Mouse (Mus musculus): ENCODE measurements at regions not wholly inside any gene's neighbourhood (a gene's known extent, or its start where the extent isn't known, plus 50 kb on each side); places are given as distances from the start of the nearest gene placed in this dataset.

DNA sequence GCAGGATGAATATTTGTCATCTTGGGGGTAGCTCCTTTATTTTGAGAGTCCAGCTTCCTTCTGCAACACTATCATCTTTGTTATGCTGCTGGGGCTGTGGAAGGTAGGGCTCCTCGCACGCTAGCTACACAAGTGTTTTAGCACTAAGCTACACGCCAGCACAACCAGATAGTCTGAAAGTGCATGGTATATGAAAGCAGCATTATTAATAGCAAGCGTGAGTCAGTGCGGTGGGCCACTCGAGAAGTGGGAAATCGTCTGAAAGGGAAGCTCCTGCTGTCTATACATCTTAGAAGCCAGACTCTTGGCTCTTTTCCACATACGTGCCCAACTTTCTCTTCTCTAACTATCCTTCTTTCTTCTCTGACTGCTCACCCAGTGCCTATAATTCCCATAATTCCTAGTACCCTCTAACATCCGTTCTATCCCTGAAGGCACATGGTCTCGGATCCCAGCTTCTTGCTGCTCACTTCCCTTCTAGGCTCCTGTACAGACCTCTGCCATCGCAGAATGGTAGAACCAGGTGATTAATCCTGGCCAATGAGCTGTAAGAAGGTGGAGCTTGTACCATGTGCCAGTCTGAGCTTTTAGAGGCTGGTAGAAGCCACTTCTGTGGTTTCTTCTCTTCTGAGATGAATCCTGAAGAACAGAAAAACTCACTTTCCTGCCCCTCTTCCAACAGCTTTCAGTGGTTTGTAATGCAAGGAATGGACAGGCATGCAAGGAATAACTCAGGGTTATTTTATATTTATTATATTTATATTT, 55.5 kb downstream of the E030025P04Rik start:
- H3K27me3 ChIP-seq (replicated peaks; ENCODE audit: control insufficient read depth, insufficient read depth, low read length), result no peaks in the 10 kb centered on the region
- WGBS, result 80% methylated on average over 11 of the region's 11 CpGs

DNA sequence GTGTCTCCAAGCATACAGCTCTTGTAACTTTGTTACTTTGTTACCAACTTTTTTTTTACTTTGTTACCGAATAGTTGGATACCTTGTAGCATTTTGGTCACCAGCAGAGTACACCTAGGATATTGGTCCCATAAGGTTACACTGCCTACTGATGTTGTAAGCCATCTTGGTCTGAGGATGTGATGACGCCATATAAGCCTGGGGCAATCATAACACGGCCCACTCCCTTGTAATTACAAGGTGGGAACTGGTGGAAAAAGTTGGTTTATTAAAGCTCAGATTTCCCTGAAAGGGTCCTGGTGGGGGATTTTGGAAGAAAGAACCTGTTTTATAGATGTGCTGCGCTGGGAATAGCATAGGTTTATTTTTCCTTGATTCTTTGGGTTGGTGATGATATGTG, 62.2 kb downstream of the E030025P04Rik start:
- H3K27me3 ChIP-seq (replicated peaks; ENCODE audit: control insufficient read depth, insufficient read depth, low read length), result no peaks in the 10 kb centered on the region
- ATAC-seq, result no peak

More for the DNA sequence above, 55.5 kb downstream of the E030025P04Rik start:
- Histone ChIP-seq H3K27ac (ENCODE audit: low read length) (no peak overlapping the region), H3K9ac (replicated peaks; ENCODE audit: low read depth, low read length) (no peak overlapping the region), H3K9me3 (ENCODE audit: control insufficient read depth, low read length) (no peaks in the 10 kb centered on the region), H3K4me3 (replicated peaks; ENCODE audit: low read length) (no peak overlapping the region), H3K4me1 (replicated peaks; ENCODE audit: control insufficient read depth, insufficient read depth, low read length) (no peaks in the 10 kb centered on the region), H3K36me3 (ENCODE audit: control insufficient read depth, insufficient read depth) (no peaks in the 10 kb centered on the region), H3K4me2 (ENCODE audit: low read length) (no peak overlapping the region)
- ATAC-seq, result no peak

DNA sequence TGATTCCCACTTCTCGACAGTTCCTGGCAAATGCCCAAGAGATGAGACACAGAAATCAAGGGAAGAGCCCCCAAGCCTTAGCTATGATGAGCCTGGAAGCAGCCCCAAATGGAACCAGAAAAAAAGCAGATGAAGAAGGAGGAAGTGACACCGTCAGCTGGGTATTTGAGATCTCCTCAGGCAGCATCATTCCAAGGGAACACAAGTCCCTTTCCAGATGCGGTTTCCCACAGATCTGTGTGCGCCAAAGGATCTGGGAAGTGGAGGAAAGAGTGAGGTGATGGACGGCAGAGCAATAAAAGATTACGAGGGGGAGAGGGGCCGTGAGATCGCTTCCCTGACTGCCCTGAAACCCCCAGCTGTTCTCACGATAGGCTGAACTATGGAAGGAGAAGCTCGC, 62.7 kb downstream of the E030025P04Rik start:
- no peak overlapping the region for H3K27ac ChIP-seq (ENCODE audit: low read length)
- no peaks in the 10 kb centered on the region for H3K36me3 ChIP-seq (ENCODE audit: control insufficient read depth, insufficient read depth)
- H3K4me3 ChIP-seq (replicated peaks; ENCODE audit: low read length), result no peak overlapping the region
- ATAC-seq, result no peak
- no peaks in the 10 kb centered on the region for H3K4me1 ChIP-seq (replicated peaks; ENCODE audit: control insufficient read depth, insufficient read depth, low read length)
- H3K4me2 ChIP-seq (ENCODE audit: low read length), result no peak overlapping the region
- H3K9me3 ChIP-seq (ENCODE audit: control insufficient read depth, low read length), result no peaks in the 10 kb centered on the region
- H3K27me3 ChIP-seq (replicated peaks; ENCODE audit: control insufficient read depth, insufficient read depth, low read length), result no peaks in the 10 kb centered on the region
- H3K9ac ChIP-seq (replicated peaks; ENCODE audit: low read depth, low read length), result no peak overlapping the region
- WGBS, result 80% methylated on average over 10 of the region's 10 CpGs

More for the DNA sequence above, 62.2 kb downstream of the E030025P04Rik start:
- Histone ChIP-seq H3K27ac (ENCODE audit: low read length) (no peak overlapping the region), H3K9ac (replicated peaks; ENCODE audit: low read depth, low read length) (no peak overlapping the region), H3K36me3 (ENCODE audit: control insufficient read depth, insufficient read depth) (no peaks in the 10 kb centered on the region), H3K9me3 (ENCODE audit: control insufficient read depth, low read length) (no peaks in the 10 kb centered on the region), H3K4me1 (replicated peaks; ENCODE audit: control insufficient read depth, insufficient read depth, low read length) (no peaks in the 10 kb centered on the region), H3K4me2 (ENCODE audit: low read length) (no peak overlapping the region), H3K4me3 (replicated peaks; ENCODE audit: low read length) (no peak overlapping the region)
- WGBS, result 94% methylated on average over 4 of the region's 4 CpGs

DNA sequence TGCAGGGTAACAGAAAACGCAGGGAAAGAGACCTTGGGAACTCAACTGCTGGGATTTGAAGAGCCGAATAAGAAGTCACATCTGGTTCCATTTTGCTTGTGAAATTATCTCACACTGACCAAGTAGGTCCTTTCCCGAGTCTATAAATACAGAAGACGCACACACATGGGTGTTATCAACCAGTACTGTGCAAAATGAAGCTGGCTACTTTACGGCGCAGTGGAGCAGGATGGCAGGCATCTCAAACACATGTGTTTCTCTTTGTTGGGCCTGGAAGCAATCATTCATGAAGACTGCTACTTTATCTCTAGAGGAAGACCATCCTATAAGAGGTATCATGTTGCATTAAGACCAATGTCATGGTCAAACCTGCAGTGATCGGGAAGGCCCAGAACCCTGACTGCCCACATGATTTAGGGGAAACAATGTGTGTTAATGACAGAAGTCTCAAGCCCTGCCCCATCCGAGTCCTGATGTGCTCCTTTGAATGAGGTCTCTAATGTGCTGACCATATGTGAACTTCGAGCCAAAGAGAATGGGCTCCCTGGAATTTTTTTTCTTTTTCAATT, 63.2 kb downstream of the E030025P04Rik start:
- H3K4me2 ChIP-seq (ENCODE audit: low read length), result no peak overlapping the region
- no peak overlapping the region for H3K9ac ChIP-seq (replicated peaks; ENCODE audit: low read depth, low read length)
- no peaks in the 10 kb centered on the region for H3K27me3 ChIP-seq (replicated peaks; ENCODE audit: control insufficient read depth, insufficient read depth, low read length)
- H3K36me3 ChIP-seq (ENCODE audit: control insufficient read depth, insufficient read depth), result no peaks in the 10 kb centered on the region
- no peaks in the 10 kb centered on the region for H3K9me3 ChIP-seq (ENCODE audit: control insufficient read depth, low read length)
- H3K27ac ChIP-seq (ENCODE audit: low read length), result no peak overlapping the region
- H3K4me3 ChIP-seq (replicated peaks; ENCODE audit: low read length), result no peak overlapping the region
- no peaks in the 10 kb centered on the region for H3K4me1 ChIP-seq (replicated peaks; ENCODE audit: control insufficient read depth, insufficient read depth, low read length)
- 92% methylated on average over 9 of the region's 9 CpGs for WGBS
- no peak for ATAC-seq

DNA sequence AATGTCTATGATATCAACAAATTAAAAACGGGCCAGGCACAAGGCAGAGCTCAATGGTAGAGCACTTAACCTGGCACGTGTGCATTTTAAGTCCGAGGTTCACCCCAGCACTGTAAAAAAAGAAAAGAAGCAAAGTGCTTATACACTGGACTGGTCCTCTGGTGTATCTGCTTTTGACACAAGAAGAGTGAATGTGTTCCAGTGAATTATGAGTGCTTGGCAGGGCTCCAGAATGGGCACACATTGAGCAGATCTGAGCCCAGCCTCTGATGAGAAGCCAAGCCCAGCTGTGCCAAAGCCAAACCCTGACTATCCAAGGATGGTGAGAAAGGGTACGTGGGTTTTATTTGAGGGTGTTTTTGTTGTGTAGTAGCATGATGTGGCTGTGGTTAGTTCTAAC, 64.7 kb downstream of the E030025P04Rik start:
- H3K36me3 ChIP-seq (ENCODE audit: control insufficient read depth, insufficient read depth), result no peaks in the 10 kb centered on the region
- no peak overlapping the region for H3K27ac ChIP-seq (ENCODE audit: low read length)
- no peaks in the 10 kb centered on the region for H3K27me3 ChIP-seq (replicated peaks; ENCODE audit: control insufficient read depth, insufficient read depth, low read length)
- ATAC-seq, result no peak
- no peak overlapping the region for H3K4me2 ChIP-seq (ENCODE audit: low read length)
- no peaks in the 10 kb centered on the region for H3K4me1 ChIP-seq (replicated peaks; ENCODE audit: control insufficient read depth, insufficient read depth, low read length)
- no peak overlapping the region for H3K9ac ChIP-seq (replicated peaks; ENCODE audit: low read depth, low read length)
- no peaks in the 10 kb centered on the region for H3K9me3 ChIP-seq (ENCODE audit: control insufficient read depth, low read length)
- WGBS, result 65% methylated on average over 4 of the region's 4 CpGs
- no peak overlapping the region for H3K4me3 ChIP-seq (replicated peaks; ENCODE audit: low read length)

DNA sequence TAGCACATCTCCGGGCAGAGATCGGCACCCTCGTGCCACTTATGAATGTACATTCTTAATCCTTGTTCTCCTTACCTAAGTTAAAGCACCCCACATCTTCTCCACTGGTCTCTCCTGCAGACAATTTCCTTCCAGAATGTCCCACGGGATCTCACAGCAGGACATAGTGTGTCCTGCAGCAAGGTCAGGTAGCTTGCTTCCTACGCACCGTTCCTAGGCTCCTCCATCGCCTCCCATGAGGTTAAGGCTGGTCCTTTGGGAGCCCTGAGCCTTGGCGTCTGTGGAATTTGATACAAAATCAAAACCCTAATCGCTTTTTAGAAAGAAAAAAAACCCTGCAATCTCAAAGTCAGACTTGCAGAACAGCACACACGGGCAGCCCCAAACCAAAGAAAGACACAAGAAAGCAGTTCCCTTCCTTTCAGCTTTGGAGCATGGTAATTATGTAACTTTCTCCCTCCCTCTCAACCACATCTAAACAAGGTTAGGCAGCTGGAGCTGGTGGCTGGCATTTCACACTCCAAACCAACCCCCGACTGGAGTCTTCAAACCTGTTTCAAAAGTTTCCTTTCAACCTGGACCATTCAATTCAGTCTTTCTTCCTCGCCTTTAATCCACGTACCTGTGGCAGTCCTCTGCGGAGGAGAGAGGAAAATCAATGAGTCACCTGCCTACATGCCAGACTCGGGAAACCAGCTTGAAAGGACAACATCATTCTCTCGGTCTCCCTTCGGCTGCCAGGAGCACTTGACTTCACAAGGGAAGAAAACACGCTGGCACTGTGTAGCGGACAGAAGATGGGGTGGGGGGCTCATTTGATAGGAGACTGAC, 67.4 kb downstream of the E030025P04Rik start:
- H3K4me3 ChIP-seq (replicated peaks; ENCODE audit: low read length), result no peak overlapping the region
- no peak overlapping the region for H3K9ac ChIP-seq (replicated peaks; ENCODE audit: low read depth, low read length)
- no peak overlapping the region for H3K4me2 ChIP-seq (ENCODE audit: low read length)
- WGBS, result 81% methylated on average over 19 of the region's 19 CpGs
- H3K36me3 ChIP-seq (ENCODE audit: control insufficient read depth, insufficient read depth), result no peaks in the 10 kb centered on the region
- H3K27me3 ChIP-seq (replicated peaks; ENCODE audit: control insufficient read depth, insufficient read depth, low read length), result no peaks in the 10 kb centered on the region
- H3K27ac ChIP-seq (ENCODE audit: low read length), result no peak overlapping the region
- no peaks in the 10 kb centered on the region for H3K4me1 ChIP-seq (replicated peaks; ENCODE audit: control insufficient read depth, insufficient read depth, low read length)
- H3K9me3 ChIP-seq (ENCODE audit: control insufficient read depth, low read length), result no peaks in the 10 kb centered on the region
- ATAC-seq, result no peak

DNA sequence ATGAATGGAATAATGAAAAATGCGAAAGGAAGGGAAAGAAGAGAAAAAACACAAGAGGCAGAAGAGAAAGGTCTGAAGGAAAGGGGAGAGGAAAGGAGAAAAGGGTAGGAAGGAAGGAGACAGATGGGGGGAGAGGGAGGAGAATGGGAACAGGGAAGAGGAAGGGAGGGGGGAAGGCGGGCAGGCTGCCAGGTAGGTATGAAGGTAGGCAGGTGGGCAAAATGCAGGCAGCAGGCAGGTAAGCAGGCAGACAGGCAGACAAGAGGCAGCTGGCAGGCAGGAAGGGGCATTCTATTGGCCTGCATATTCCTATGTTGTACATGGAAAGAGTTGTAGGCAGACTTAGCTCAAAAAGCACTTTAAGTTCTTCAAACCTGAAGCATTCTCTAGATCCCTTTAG, 72.8 kb downstream of the E030025P04Rik start:
- H3K4me3 ChIP-seq (replicated peaks; ENCODE audit: low read length), result no peak overlapping the region
- H3K9me3 ChIP-seq (ENCODE audit: control insufficient read depth, low read length), result no peaks in the 10 kb centered on the region
- H3K4me1 ChIP-seq (replicated peaks; ENCODE audit: control insufficient read depth, insufficient read depth, low read length), result peaks cover 18% of the 10 kb centered on the region
- no peaks in the 10 kb centered on the region for H3K27me3 ChIP-seq (replicated peaks; ENCODE audit: control insufficient read depth, insufficient read depth, low read length)
- no peak overlapping the region for H3K9ac ChIP-seq (replicated peaks; ENCODE audit: low read depth, low read length)
- H3K36me3 ChIP-seq (ENCODE audit: control insufficient read depth, insufficient read depth), result no peaks in the 10 kb centered on the region
- no peak for ATAC-seq
- WGBS, result 46% methylated on average over 2 of the region's 2 CpGs
- H3K27ac ChIP-seq (ENCODE audit: low read length), result no peak overlapping the region
- no peak overlapping the region for H3K4me2 ChIP-seq (ENCODE audit: low read length)

DNA sequence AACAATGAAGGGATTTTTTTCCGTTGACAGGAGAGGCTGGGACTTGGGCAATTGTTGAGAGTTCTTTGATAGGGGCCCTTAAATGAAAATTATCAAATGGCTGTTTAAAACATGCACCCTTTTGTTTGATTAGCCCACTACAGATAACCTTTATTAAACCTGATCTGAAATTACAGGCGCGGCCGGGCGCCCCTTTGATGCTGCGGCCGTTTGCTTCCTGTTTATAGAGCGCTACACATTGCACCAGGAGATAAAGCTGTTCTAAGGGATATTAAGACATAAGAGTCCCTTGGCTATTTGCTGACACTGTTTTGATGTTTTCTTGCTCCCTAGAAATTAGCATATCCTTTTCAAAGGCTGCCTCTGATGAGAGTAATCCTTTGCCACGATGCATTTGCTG, 73.8 kb downstream of the E030025P04Rik start:
- Histone ChIP-seq H3K9me3 (ENCODE audit: control insufficient read depth, low read length) (no peaks in the 10 kb centered on the region), H3K4me2 (ENCODE audit: low read length) (no peak overlapping the region), H3K9ac (replicated peaks; ENCODE audit: low read depth, low read length) (no peak overlapping the region), H3K4me3 (replicated peaks; ENCODE audit: low read length) (no peak overlapping the region), H3K27me3 (replicated peaks; ENCODE audit: control insufficient read depth, insufficient read depth, low read length) (no peaks in the 10 kb centered on the region), H3K4me1 (replicated peaks; ENCODE audit: control insufficient read depth, insufficient read depth, low read length) (peaks cover 18% of the 10 kb centered on the region), H3K36me3 (ENCODE audit: control insufficient read depth, insufficient read depth) (no peaks in the 10 kb centered on the region), H3K27ac (ENCODE audit: low read length) (no peak overlapping the region)
- 44% methylated on average over 9 of the region's 9 CpGs for WGBS
- no peak for ATAC-seq

DNA sequence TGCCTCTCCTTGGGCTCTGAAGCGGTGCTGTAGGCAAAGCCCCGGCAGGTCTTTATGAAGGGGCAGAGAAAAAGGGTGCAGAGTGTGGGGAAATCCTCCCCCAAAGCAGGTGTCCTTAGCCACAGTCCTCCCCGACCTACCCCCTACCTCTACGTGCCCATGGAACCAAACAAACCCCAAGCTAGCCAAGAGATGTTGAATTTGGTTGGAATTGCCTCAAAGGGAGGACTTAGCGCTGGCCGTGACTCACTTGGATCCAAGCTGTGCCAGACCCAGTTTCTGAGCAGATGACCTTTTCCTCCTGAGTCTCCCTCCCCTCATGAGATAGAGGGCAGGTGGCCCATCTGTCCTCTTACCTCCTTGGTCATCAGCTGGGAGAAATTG, 74.9 kb downstream of the E030025P04Rik start:
- 61% methylated on average over 6 of the region's 6 CpGs for WGBS
- Histone ChIP-seq H3K27ac (ENCODE audit: low read length) (no peak overlapping the region), H3K9ac (replicated peaks; ENCODE audit: low read depth, low read length) (no peak overlapping the region), H3K36me3 (ENCODE audit: control insufficient read depth, insufficient read depth) (no peaks in the 10 kb centered on the region), H3K4me1 (replicated peaks; ENCODE audit: control insufficient read depth, insufficient read depth, low read length) (peaks cover 18% of the 10 kb centered on the region), H3K9me3 (ENCODE audit: control insufficient read depth, low read length) (no peaks in the 10 kb centered on the region), H3K27me3 (replicated peaks; ENCODE audit: control insufficient read depth, insufficient read depth, low read length) (no peaks in the 10 kb centered on the region), H3K4me3 (replicated peaks; ENCODE audit: low read length) (no peak overlapping the region), H3K4me2 (ENCODE audit: low read length) (no peak overlapping the region)
- no peak for ATAC-seq
